Mouse (Mus musculus) liver, embryonic 16.5 days (tissue): ENCODE measurements around the gene Sirt1. TPM values are rescaled to one million over a fixed set of nuclear protein-coding genes. Genes with fewer than 3 reads are reported as not detected.

Experiments used
- polyA plus RNA-seq: library from polyadenylated mRNA; unstranded; fragments of >200 nt; fragmentation: Nextera tagmentation; extraction: Ambion mirVana; gene quantifications from 2 replicates; pipeline ENCODE4 v1.2.1, GENCODE M21; 2015

Gene Sirt1
- polyA plus RNA-seq, 1 experiment from 2014 or later, result 2.4 TPM

Other genes with a start within 250 kb of the Sirt1 start
- 0.23 and 0.41 TPM in 2 replicates for gene Mypn, start 177.8 kb downstream of the Sirt1 start, polyA plus RNA-seq
- 27.9 and 28.3 TPM in 2 replicates for gene Herc4, start 137.9 kb downstream of the Sirt1 start, polyA plus RNA-seq
- 17.0 and 19.1 TPM in 2 replicates for gene Dnajc12, start 739 bp upstream of the Sirt1 start, polyA plus RNA-seq
- not detected in 2 replicates for gene Gm7075, start 40.1 kb upstream of the Sirt1 start, polyA plus RNA-seq
- gene Ctnna3, start 48.4 kb upstream of the Sirt1 start, polyA plus RNA-seq, result 0.09 and 0.11 TPM in 2 replicates